In genomic region chr2:151973595-151974562, GRCm38 (mm10) we compare ENCODE assay signal across 8 mouse cellular contexts. TPM values are rescaled to one million over a fixed set of nuclear protein-coding genes. Genes with fewer than 3 reads are reported as not detected.
DNase-seq lines count a peak whose midpoint lies in the region; ATAC-seq and TF ChIP-seq lines count a peak whose summit lies in the region.

No protein-coding gene starts in this region.

- 9% methylated on average over 36 of the region's 36 CpGs for WGBS in heart, embryonic 13.5 days
- 5% methylated on average over 36 of the region's 36 CpGs for WGBS in hindbrain, embryonic 13.5 days
- 5% methylated on average over 36 of the region's 36 CpGs for WGBS in liver, embryonic 11.5 days

- H3K27me3 ChIP-seq in heart, embryonic 13.5 days (replicated peaks), result peaks cover 64% of the 10 kb centered on the region
- H3K27me3 ChIP-seq in hindbrain, embryonic 13.5 days, result 0 out of 2 replicates have a peak, but pooled peaks cover 11% of the 10 kb centered on the region
- H3K27me3 ChIP-seq in liver, embryonic 11.5 days (replicated peaks; ENCODE audit: control insufficient read depth, insufficient read depth, low read length), result peaks cover 20% of the 10 kb centered on the region
- H3K27me3 ChIP-seq in myocyte (ENCODE audit: control insufficient read depth, insufficient read depth, insufficient read length), result no peaks in the 10 kb centered on the region

- H3K9me3 ChIP-seq in heart, embryonic 13.5 days, result no peaks in the 10 kb centered on the region
- H3K9me3 ChIP-seq in hindbrain, embryonic 13.5 days, result no peaks in the 10 kb centered on the region
- H3K9me3 ChIP-seq in liver, embryonic 11.5 days (ENCODE audit: control insufficient read depth, low read length), result no peaks in the 10 kb centered on the region

- no peak for DNase-seq in heart, postnatal 4 days
- peak; percentile 71 to 79 for DNase-seq in cerebellum, postnatal 10 days
- no peak for DNase-seq in liver, embryonic 11.5 days (ENCODE audit: low spot score)
- DNase-seq in gastrocnemius, postnatal 25 days, result no peak
- no peak for DNase-seq in spleen, postnatal 14 days (ENCODE audit: low spot score in 2 of 2)

- ATAC-seq in heart, embryonic 13.5 days (ENCODE audit: extremely low read depth, insufficient number of reproducible peaks, low FRiP score, low TSS enrichment), result no peak
- ATAC-seq in hindbrain, embryonic 13.5 days (ENCODE audit: low FRiP score), result no peak
- no peak for ATAC-seq in liver, embryonic 11.5 days (replicated peaks; ENCODE audit: low FRiP score)

- H3K9ac ChIP-seq in heart, embryonic 13.5 days, result peak overlapping the region; percentile 44
- peak overlapping the region; percentile 68 for H3K9ac ChIP-seq in hindbrain, embryonic 13.5 days
- H3K9ac ChIP-seq in liver, embryonic 11.5 days (ENCODE audit: low read depth, low read length), result no peak overlapping the region

- H3ac ChIP-seq in myocyte (ENCODE audit: control insufficient read depth, insufficient read length), result no peak overlapping the region

- no peak for TF ChIP-seq POLR2A in myocyte (IDR thresholded peaks at IDR 0.05; ENCODE audit: insufficient read length, low read depth)

- peak overlapping the region; percentile 43 for H3K4me3 ChIP-seq in heart, embryonic 13.5 days
- peak overlapping the region; percentile 36 for H3K4me3 ChIP-seq in hindbrain, embryonic 13.5 days
- H3K4me3 ChIP-seq in liver, embryonic 11.5 days (ENCODE audit: low read depth, low read length), result peak overlapping the region; percentile 32
- H3K4me3 ChIP-seq in myocyte, result no peak overlapping the region

- peaks cover 93% of the 10 kb centered on the region for H3K79me2 ChIP-seq in myocyte (ENCODE audit: control insufficient read depth, insufficient read depth)

- H3K36me3 ChIP-seq in heart, embryonic 13.5 days, result peaks cover 16% of the 10 kb centered on the region
- H3K36me3 ChIP-seq in hindbrain, embryonic 13.5 days, result 0 out of 2 replicates have a peak, but pooled peaks cover 3% of the 10 kb centered on the region
- H3K36me3 ChIP-seq in liver, embryonic 11.5 days (ENCODE audit: control insufficient read depth, insufficient read depth, low read length), result peaks cover 11% of the 10 kb centered on the region; the same call in 1 of the 2 replicates
- peaks cover 4% of the 10 kb centered on the region for H3K36me3 ChIP-seq in myocyte (ENCODE audit: control insufficient read depth, insufficient read depth)

- peak overlapping the region; percentile 73 for H3K4me2 ChIP-seq in heart, embryonic 13.5 days
- peak overlapping the region; percentile 58 for H3K4me2 ChIP-seq in hindbrain, embryonic 13.5 days
- H3K4me2 ChIP-seq in liver, embryonic 11.5 days, result peak overlapping the region; percentile 62
- peak overlapping the region; percentile 44 for H3K4me2 ChIP-seq in myocyte (ENCODE audit: low read depth)

- peaks cover 55% of the 10 kb centered on the region for H3K4me1 ChIP-seq in heart, embryonic 13.5 days
- peaks cover 79% of the 10 kb centered on the region for H3K4me1 ChIP-seq in hindbrain, embryonic 13.5 days (replicated peaks)
- H3K4me1 ChIP-seq in liver, embryonic 11.5 days (replicated peaks; ENCODE audit: control insufficient read depth, insufficient read depth, low read length), result peaks cover 50% of the 10 kb centered on the region

- H3K27ac ChIP-seq in heart, embryonic 13.5 days (replicated peaks), result no peak overlapping the region
- peak overlapping the region; percentile 76 for H3K27ac ChIP-seq in hindbrain, embryonic 13.5 days
- H3K27ac ChIP-seq in liver, embryonic 11.5 days (ENCODE audit: low read depth, low read length), result no peak overlapping the region

TF ChIP-seq in myocyte, 11 proteins besides CTCF, POLR2A, EP300 and RAD21:
- TF ChIP-seq MYOG (IDR thresholded peaks at IDR 0.05; ENCODE audit: control insufficient read depth in 1 of 3, insufficient read depth in 1 of 3, insufficient read length in 2 of 3, low read depth in 2 of 3) (no peak), TCF3 (IDR thresholded peaks at IDR 0.05; ENCODE audit: insufficient read length, low read depth) (no peak), USF1 (IDR thresholded peaks at IDR 0.05; ENCODE audit: low read depth) (no peak), POLR2AphosphoS2 (IDR thresholded peaks at IDR 0.05; ENCODE audit: insufficient read length, low read depth) (no peak), REST (IDR thresholded peaks at IDR 0.05; ENCODE audit: insufficient read depth, insufficient read length) (no peak), E2F4 (IDR thresholded peaks at IDR 0.05; ENCODE audit: insufficient read depth) (no peak), TCF12 (IDR thresholded peaks at IDR 0.05; ENCODE audit: insufficient read depth, poor library complexity, severe bottlenecking) (no peak), CEBPB (IDR thresholded peaks at IDR 0.05; ENCODE audit: insufficient read depth, poor library complexity, severe bottlenecking) (peak; percentile 70; the same call in 1 of the 2 replicates), SRF (IDR thresholded peaks at IDR 0.05; ENCODE audit: control insufficient read depth, insufficient read length, low read depth) (no peak), MYOD1 (IDR thresholded peaks at IDR 0.05; ENCODE audit: control insufficient read depth in 1 of 3, insufficient read length in 2 of 3, low read depth in 2 of 3) (peak in 1 of 3 experiments; percentile 57), MAX (IDR thresholded peaks at IDR 0.05; ENCODE audit: low read depth) (no peak)

RNA-seq across cellular contexts. Expression of gene Fam110a, which starts 6.1 kb away (rescaled TPM):
- 9.3 and 10.2 TPM in 2 replicates for polyA plus RNA-seq in heart, embryonic 13.5 days (2015; fragmentation: Nextera tagmentation; extraction: Ambion mirVana)
- 1 to 10 TPM; 8.2 to 8.6 TPM for total RNA-seq in heart, postnatal 4 days (2021)
- 68.1 and 71.4 TPM in 2 replicates for polyA plus RNA-seq in hindbrain, embryonic 13.5 days (2015; fragmentation: Nextera tagmentation; extraction: Ambion mirVana)
- 15.0 and 17.0 TPM in 2 replicates for polyA plus RNA-seq in liver, embryonic 11.5 days (2014; fragmentation: Nextera tagmentation; extraction: Ambion mirVana)
- 21.0 TPM for polyA plus RNA-seq in myocyte (2012; fragmentation: generic; extraction: Trizol)
- total RNA-seq in gastrocnemius, postnatal 25 days (2021), result 1 to 10 TPM; 2.2 to 2.9 TPM

RNA-seq across cellular contexts. Expression of gene Slc52a3, which starts 22.4 kb away (rescaled TPM):
- polyA plus RNA-seq in heart, embryonic 13.5 days (2015; fragmentation: Nextera tagmentation; extraction: Ambion mirVana), result 0.17 and 0.25 TPM in 2 replicates
- total RNA-seq in heart, postnatal 4 days (2021), result 1 to 10 TPM; 1.4 to 1.5 TPM
- 0.55 and 1.2 TPM in 2 replicates for polyA plus RNA-seq in hindbrain, embryonic 13.5 days (2015; fragmentation: Nextera tagmentation; extraction: Ambion mirVana)
- 1.9 and 2.2 TPM in 2 replicates for polyA plus RNA-seq in liver, embryonic 11.5 days (2014; fragmentation: Nextera tagmentation; extraction: Ambion mirVana)
- polyA plus RNA-seq in myocyte (2012; fragmentation: generic; extraction: Trizol), result 0.02 TPM
- total RNA-seq in gastrocnemius, postnatal 25 days (2021), result under 1 TPM; 0.94 to 1.00 TPM

Comparison
In these comparisons a context has a peak if more than half of its experiments do, and no peak if none do; other contexts are left out.
1. DNase-seq: peak in cerebellum, postnatal 10 days (2 of 2); none in heart, postnatal 4 days (single experiment), liver, embryonic 11.5 days (single experiment), gastrocnemius, postnatal 25 days (single experiment) and spleen, postnatal 14 days (0 of 2).
2. Peak in every context shown above with its lines, with median percentiles within 50 percentile points of each other: H3K4me2 ChIP-seq.